8 mouse cellular contexts compared by ENCODE assay signal in the genomic region with DNA sequence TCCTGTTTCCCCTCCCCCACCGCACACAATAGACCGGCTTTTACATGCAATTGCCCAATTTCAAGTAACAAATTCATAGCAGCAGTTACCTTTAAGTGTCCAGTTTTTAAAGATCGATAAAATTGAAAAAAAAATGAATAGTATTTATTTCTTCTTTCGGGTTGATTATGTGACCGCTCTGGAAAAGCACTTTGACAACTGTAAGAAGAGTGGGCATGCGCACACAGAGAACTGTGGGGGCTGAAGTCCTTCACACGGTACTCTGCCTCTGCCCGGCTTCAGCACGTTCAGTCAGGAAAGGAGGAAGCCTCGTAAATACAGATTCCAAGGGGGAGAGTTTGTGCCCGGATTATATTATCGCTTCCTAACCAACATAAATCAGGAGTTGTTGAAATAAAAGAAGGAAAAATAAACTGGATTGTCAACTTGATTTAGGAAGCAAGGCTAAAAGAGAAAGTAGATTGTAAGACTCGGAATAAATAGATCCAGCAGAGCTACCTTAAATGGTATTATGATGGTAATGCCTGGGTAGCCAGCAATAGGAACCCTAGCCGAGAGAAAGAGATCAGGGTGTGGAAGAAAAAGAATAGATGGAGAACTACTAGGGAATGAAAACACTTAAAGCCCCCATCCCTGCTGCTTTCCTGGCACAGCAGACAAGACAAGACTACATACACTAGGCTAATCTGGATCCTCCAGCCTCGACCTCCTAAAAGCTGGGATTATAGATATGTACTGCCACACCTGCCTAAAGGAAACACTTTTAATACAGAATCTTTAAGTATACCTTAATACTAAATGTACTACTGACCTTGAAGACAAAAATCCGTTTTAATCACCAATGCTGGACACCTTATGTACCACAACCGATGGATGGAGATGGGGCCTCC. TPM values are rescaled to one million over a fixed set of nuclear protein-coding genes. Genes with fewer than 3 reads are reported as not detected.
DNase-seq lines count a peak whose midpoint lies in the region; ATAC-seq and TF ChIP-seq lines count a peak whose summit lies in the region.

No protein-coding gene starts in this region.

- H3K4me2 ChIP-seq in embryonic facial prominence, embryonic 12.5 days (replicated peaks): peak overlapping the region; percentile 41
- H3K4me2 ChIP-seq in limb, embryonic 14.5 days (replicated peaks; ENCODE audit: low read depth, low read length, severe bottlenecking): peak overlapping the region; percentile 48
- H3K4me2 ChIP-seq in midbrain, embryonic 13.5 days (replicated peaks): peak overlapping the region; percentile 49

- H3K9ac ChIP-seq in embryonic facial prominence, embryonic 12.5 days: no peak overlapping the region
- H3K9ac ChIP-seq in limb, embryonic 14.5 days (ENCODE audit: low read depth, low read length, severe bottlenecking): 0 out of 2 replicates have a peak overlapping the region, but pooled peaks have one; percentile 17
- H3K9ac ChIP-seq in midbrain, embryonic 13.5 days (replicated peaks): peak overlapping the region; percentile 52

- WGBS in embryonic facial prominence, embryonic 12.5 days: 17% methylated on average over 17 of the region's 17 CpGs
- WGBS in limb, embryonic 14.5 days: 18% methylated on average over 17 of the region's 17 CpGs
- 12% methylated on average over 17 of the region's 17 CpGs for WGBS in midbrain, embryonic 13.5 days

- TF ChIP-seq POLR2A in limb, embryonic 14.5 days (IDR thresholded peaks at IDR 0.05; ENCODE audit: borderline replicate concordance, extremely low read depth, insufficient read depth, insufficient read length): no peak

- H3K36me3 ChIP-seq in embryonic facial prominence, embryonic 12.5 days: no peaks in the 10 kb centered on the region
- no peaks in the 10 kb centered on the region for H3K36me3 ChIP-seq in limb, embryonic 14.5 days (ENCODE audit: control insufficient read depth, insufficient read depth, low read length)
- H3K36me3 ChIP-seq in midbrain, embryonic 13.5 days: no peaks in the 10 kb centered on the region

- DNase-seq in 3T3-L1 (ENCODE audit: low read depth, low spot score): peak; percentile 85
- peak; percentile 58 for DNase-seq in adrenal gland, postnatal 25 days
- DNase-seq in heart, adult 18-20 months: peak; percentile 74 to 78
- peak; percentile 66 for DNase-seq in kidney, adult 18-20 months
- peak; percentile 62 for DNase-seq in limb, embryonic 14.5 days (ENCODE audit: low spot score)
- DNase-seq in spleen, postnatal 4 days (ENCODE audit: low spot score in 2 of 2): peak; percentile 56 to 70

- peak overlapping the region; percentile 15; the same call in 1 of the 2 replicates for H3K4me3 ChIP-seq in embryonic facial prominence, embryonic 12.5 days
- peak overlapping the region; percentile 29 for H3K4me3 ChIP-seq in limb, embryonic 14.5 days (replicated peaks; ENCODE audit: low read length)
- H3K4me3 ChIP-seq in midbrain, embryonic 13.5 days (replicated peaks): peak overlapping the region; percentile 42

- peaks cover 14% of the 10 kb centered on the region for H3K27me3 ChIP-seq in embryonic facial prominence, embryonic 12.5 days
- H3K27me3 ChIP-seq in limb, embryonic 14.5 days (ENCODE audit: control insufficient read depth, insufficient read depth, low read length): peaks cover 28% of the 10 kb centered on the region
- peaks cover 6% of the 10 kb centered on the region; the same call in 1 of the 2 replicates for H3K27me3 ChIP-seq in midbrain, embryonic 13.5 days

- H3K4me1 ChIP-seq in embryonic facial prominence, embryonic 12.5 days: peaks cover 10% of the 10 kb centered on the region
- peaks cover 11% of the 10 kb centered on the region; the same call in 1 of the 2 replicates for H3K4me1 ChIP-seq in limb, embryonic 14.5 days (ENCODE audit: control insufficient read depth, insufficient read depth, low read length)
- peaks cover 33% of the 10 kb centered on the region for H3K4me1 ChIP-seq in midbrain, embryonic 13.5 days (replicated peaks)

- no peaks in the 10 kb centered on the region for H3K9me3 ChIP-seq in embryonic facial prominence, embryonic 12.5 days
- H3K9me3 ChIP-seq in limb, embryonic 14.5 days (ENCODE audit: control insufficient read depth, low read length): no peaks in the 10 kb centered on the region
- no peaks in the 10 kb centered on the region for H3K9me3 ChIP-seq in midbrain, embryonic 13.5 days

- no peak overlapping the region for H3K27ac ChIP-seq in embryonic facial prominence, embryonic 12.5 days
- no peak overlapping the region for H3K27ac ChIP-seq in limb, embryonic 14.5 days (replicated peaks; ENCODE audit: low read depth, low read length)
- peak overlapping the region; percentile 67 for H3K27ac ChIP-seq in midbrain, embryonic 13.5 days

- no peak for ATAC-seq in embryonic facial prominence, embryonic 12.5 days (ENCODE audit: insufficient number of reproducible peaks, insufficient read depth, low FRiP score, low TSS enrichment)
- peak; percentile 60; the same call in 1 of the 2 replicates for ATAC-seq in limb, embryonic 14.5 days (ENCODE audit: low FRiP score, low read depth)
- peak; percentile 83 for ATAC-seq in midbrain, embryonic 13.5 days

RNA-seq across cellular contexts. Expression of a gene that starts 29.3 kb away (rescaled TPM):
- 98.8 and 117 TPM in 2 replicates for total RNA-seq in adrenal gland, postnatal 25 days (2021)
- polyA plus RNA-seq in embryonic facial prominence, embryonic 12.5 days (2016; fragmentation: Nextera tagmentation; extraction: Ambion mirVana): 143 and 144 TPM in 2 replicates
- 10 to 100 TPM; 83.4 to 86.0 TPM for total RNA-seq in heart, adult 18-20 months (2021)
- polyA plus RNA-seq in limb, embryonic 14.5 days (2012; rRNA removed): 65.3 and 67.0 TPM in 2 replicates
- 106 and 112 TPM in 2 replicates for polyA plus RNA-seq in limb, embryonic 14.5 days (2014; fragmentation: Nextera tagmentation; extraction: Ambion mirVana)
- 119 and 126 TPM in 2 replicates for polyA plus RNA-seq in midbrain, embryonic 13.5 days (2015; fragmentation: Nextera tagmentation; extraction: Ambion mirVana)

RNA-seq across cellular contexts. Expression of a gene that starts 30.3 kb away (rescaled TPM):
- total RNA-seq in adrenal gland, postnatal 25 days (2021): 17.2 and 31.9 TPM in 2 replicates
- 1.0 and 1.3 TPM in 2 replicates for polyA plus RNA-seq in embryonic facial prominence, embryonic 12.5 days (2016; fragmentation: Nextera tagmentation; extraction: Ambion mirVana)
- 10 to 100 TPM; 75.0 to 78.1 TPM for total RNA-seq in heart, adult 18-20 months (2021)
- 1.4 and 2.2 TPM in 2 replicates for polyA plus RNA-seq in limb, embryonic 14.5 days (2012; rRNA removed)
- 1.4 and 1.6 TPM in 2 replicates for polyA plus RNA-seq in limb, embryonic 14.5 days (2014; fragmentation: Nextera tagmentation; extraction: Ambion mirVana)
- 7.7 and 11.0 TPM in 2 replicates for polyA plus RNA-seq in midbrain, embryonic 13.5 days (2015; fragmentation: Nextera tagmentation; extraction: Ambion mirVana)
